Mouse (Mus musculus): ENCODE measurements around the gene Dusp6.

DNA sequence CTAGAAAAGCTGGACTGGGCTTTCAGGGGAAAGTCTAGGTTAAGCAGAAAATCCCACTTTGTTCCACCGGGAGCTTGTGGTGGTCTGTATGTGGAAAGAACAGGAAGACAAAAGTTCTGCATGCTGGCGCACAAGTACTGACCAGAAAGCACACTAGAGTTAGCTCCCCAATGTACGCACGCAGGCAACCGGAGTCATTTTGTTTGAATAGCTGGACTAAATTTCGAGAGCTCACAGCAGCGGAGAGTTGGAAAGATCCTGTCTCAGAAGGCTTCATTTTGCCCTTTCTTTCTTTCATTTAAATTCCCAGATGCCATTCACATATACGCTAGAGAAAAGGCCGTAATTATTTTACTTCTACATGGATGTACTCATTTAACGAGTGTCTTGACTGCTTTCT is 20.3 kb upstream of the Dusp6 start:
- TF ChIP-seq CTCF (IDR thresholded peaks at IDR 0.05; ENCODE audit: control insufficient read depth, insufficient read depth, insufficient replicate concordance, low read depth, low read length) (no peak), POLR2A (IDR thresholded peaks at IDR 0.05; ENCODE audit: control insufficient read depth, low read depth, low read length) (no peak)
